Mouse (Mus musculus) bone marrow, adult 2 months (tissue): ENCODE data around the gene Nfil3. TPM values are rescaled to one million over a fixed set of nuclear protein-coding genes. Genes with fewer than 3 reads are reported as not detected.
A peak's percentile ranks its signal among the peaks of the same experiment; 100 is the strongest.

ENCODE experiments used
- H3K27ac ChIP-seq: fragments of 200-500 bp; 2 replicates; pipeline ENCODE4 v1.5.1; 2012; ENCODE audit warnings: low read depth, mild to moderate bottlenecking, control low read depth, inconsistent platforms, low read length; ENCODE audit not compliant: control insufficient read depth, poor library complexity, insufficient read depth
- H3K4me1 ChIP-seq: fragments of 200-500 bp; 2 replicates; pipeline ENCODE4 v1.6.1; 2011; ENCODE audit warnings: low read length; ENCODE audit not compliant: control insufficient read depth, insufficient read depth
- H3K4me3 ChIP-seq: fragments of 200-500 bp; replicated peaks from 2 replicates; pipeline ENCODE3; 2011; ENCODE audit warnings: mild to moderate bottlenecking, low read depth, low read length, control low read depth; ENCODE audit not compliant: control insufficient read depth
- CTCF ChIP-seq: fragments of 200-500 bp; IDR thresholded peaks from 2 replicates; pipeline ENCODE4 v1.5.1; 2011; ENCODE audit warnings: low read length, control low read depth; ENCODE audit not compliant: control insufficient read depth, insufficient read depth
- POLR2A ChIP-seq: fragments of 200-500 bp; IDR thresholded peaks from 2 replicates; pipeline ENCODE4 v1.6.1; 2011; ENCODE audit warnings: low read depth, mild to moderate bottlenecking, control low read depth, low read length, borderline replicate concordance; ENCODE audit not compliant: control insufficient read depth
- WGBS: fragments of 180-500 bp; shearing (Covaris S2); methylation state at CpG from one replicate; pipeline ENCODE4 v1.1.7; 2018; 5-methylcytosine and 5-hydroxymethylcytosine counted together
- polyA plus RNA-seq: library from polyadenylated mRNA; stranded (reverse); fragments of >200 nt; gene quantifications from 2 replicates; pipeline ENCODE4 v1.2.4, GENCODE M21; 2011; ENCODE audit warnings: low replicate concordance; ENCODE audit not compliant: missing spikeins, insufficient read depth, insufficient read length

Gene Nfil3
- polyA plus RNA-seq, 1 experiment = 6.2 TPM

DNA sequence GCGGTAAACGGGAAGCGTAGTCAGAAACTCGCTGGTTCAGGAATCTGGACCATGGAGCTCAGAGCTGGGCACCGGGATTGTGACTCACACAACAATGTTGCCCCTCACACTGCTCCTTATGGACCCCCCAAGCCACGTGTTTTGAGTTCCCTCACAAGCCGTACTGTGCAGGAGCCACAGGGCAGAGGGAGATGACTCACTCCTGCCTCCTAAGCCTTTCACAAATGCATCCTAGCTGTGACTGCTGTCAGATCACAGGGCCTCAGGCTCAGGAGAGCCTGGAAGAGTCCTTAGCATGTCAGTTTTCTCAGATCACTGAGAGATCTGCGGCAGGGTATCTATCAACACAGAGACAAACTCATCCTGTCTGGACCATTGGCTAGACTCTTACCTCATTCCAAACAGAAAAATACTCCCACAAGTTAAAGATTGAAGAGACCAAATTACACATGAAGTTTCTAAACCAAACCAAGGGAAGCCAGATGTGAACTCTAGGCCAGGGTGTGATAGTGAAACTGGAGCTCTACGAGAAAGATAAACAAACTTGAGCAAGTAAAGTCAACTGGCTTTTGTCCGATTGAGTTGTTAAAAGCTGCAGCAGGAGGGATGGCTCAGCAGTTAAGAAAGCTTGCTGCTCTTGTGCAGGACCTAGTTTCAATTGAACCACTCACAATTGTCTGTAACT is 13.5 kb upstream of the Nfil3 start:
- TF ChIP-seq CTCF (no peak), POLR2A (no peak)
- 80% methylated on average over 10 of the region's 10 CpGs for WGBS
- Histone ChIP-seq H3K4me1 (peaks cover 2% of the 10 kb centered on the region; the same call in 1 of the 2 replicates), H3K4me3 (no peak overlapping the region), H3K27ac (no peak overlapping the region)

DNA sequence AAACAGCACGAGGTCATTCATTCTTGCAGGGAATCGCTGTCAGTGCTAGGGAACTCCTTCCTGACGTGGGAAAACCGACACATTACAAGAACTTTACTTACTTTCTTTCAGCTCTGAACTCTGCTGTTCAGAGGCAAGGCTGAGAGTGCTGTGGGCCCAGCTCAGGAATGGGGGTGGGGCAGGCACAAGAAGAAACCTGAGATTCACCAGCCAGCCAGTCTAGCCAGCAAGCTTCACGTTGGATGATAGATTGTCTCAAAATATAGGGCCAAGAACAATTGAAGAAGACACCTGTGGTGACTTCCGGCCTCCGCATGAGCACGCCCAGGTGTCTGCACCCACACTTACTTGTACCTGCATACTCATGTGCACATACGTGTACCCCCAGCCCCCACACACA is 9.3 kb upstream of the Nfil3 start:
- TF ChIP-seq CTCF (no peak), POLR2A (no peak)
- H3K27ac ChIP-seq = no peak overlapping the region
- H3K4me1 ChIP-seq = peaks cover 6% of the 10 kb centered on the region; the same call in 1 of the 2 replicates
- WGBS = 82% methylated on average over 9 of the region's 9 CpGs
- H3K4me3 ChIP-seq = no peak overlapping the region

GRCm38 (mm10) chr13:52989005-52989404 is 8.1 kb upstream of the Nfil3 start:
- peak overlapping the region; percentile 43 for H3K27ac ChIP-seq
- TF ChIP-seq POLR2A (no peak), CTCF (no peak)
- peak overlapping the region; percentile 40 for H3K4me3 ChIP-seq
- whole genome bisulfite sequencing = 4% methylated on average over 16 of the region's 16 CpGs
- H3K4me1 ChIP-seq = peaks cover 6% of the 10 kb centered on the region; the same call in 1 of the 2 replicates

DNA sequence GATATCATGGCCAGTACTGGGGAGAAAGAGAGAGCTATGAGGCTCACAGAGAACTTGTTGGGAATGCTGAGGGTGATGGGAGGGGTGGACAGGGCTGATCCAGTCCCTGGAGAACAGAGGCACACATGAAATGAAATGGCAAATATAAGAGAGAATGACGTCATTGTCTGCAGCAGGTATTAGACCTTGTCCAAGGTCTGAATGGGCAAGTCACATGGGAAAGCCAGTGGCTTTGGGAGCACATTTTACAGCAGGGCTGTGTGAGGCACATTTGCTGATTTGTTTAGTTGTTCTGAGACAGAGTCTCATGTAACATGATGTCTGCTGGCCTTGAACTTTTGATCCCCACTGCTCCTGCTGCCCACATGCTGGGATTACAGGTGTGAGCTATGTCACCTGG is 7.0 kb upstream of the Nfil3 start:
- WGBS = 62% methylated on average over 1 of the region's 1 CpGs
- TF ChIP-seq CTCF (no peak), POLR2A (no peak)
- Histone ChIP-seq H3K4me1 (peaks cover 6% of the 10 kb centered on the region; the same call in 1 of the 2 replicates), H3K27ac (no peak overlapping the region; the same call in 1 of the 2 replicates), H3K4me3 (no peak overlapping the region)

- 22% methylated on average over 10 of the region's 10 CpGs for WGBS
- Histone ChIP-seq H3K27ac (peak overlapping the region; percentile 93), H3K4me1 (peaks cover 6% of the 10 kb centered on the region; the same call in 1 of the 2 replicates), H3K4me3 (peak overlapping the region; percentile 59)
- TF ChIP-seq POLR2A (no peak), CTCF (no peak)
These were observed 5.4 kb upstream of the Nfil3 start for GRCm38 (mm10) chr13:52986215-52986780.

DNA sequence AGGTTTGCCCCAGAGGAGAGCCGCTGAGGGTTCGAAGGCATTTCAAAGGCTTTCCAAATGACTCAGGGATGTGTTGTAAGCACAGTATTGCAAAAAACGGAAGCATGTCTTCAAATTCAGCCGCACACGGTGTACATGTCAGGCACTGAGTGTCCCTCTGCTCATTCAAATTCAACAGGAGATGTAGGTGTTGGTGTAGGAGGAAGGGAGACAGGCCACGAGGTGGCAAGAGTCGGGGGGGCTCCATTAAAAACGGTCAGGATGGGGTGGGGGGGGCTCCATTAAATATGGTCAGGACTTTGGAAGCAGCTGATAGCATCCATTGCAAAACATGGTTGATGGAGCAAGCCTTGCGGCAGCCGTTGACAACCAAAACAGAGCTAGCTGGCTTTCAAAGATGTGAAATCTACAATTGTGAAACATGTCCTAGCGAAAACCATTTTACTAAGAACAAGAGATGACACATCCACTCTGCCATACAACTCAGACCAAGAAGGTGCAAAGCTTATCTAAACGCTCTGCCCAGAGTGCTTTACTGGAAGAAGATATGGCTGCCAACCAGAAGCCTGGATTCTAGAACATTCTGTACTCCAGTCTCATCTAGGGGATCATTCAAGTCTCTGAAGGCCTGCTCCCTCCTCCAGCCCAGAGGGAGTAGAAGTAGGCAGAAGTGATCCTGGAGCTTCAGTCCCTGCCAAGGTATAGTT is 4.8 kb upstream of the Nfil3 start:
- peaks cover 6% of the 10 kb centered on the region; the same call in 1 of the 2 replicates for H3K4me1 ChIP-seq
- peak overlapping the region; percentile 93 for H3K27ac ChIP-seq
- 31% methylated on average over 12 of the region's 12 CpGs for WGBS
- peak overlapping the region; percentile 52 for H3K4me3 ChIP-seq
- TF ChIP-seq POLR2A (no peak), CTCF (no peak)

GRCm38 (mm10) chr13:52982703-52983102 is 1.8 kb upstream of the Nfil3 start:
- TF ChIP-seq CTCF = peak; percentile 66
- TF ChIP-seq POLR2A = no peak
- Histone ChIP-seq H3K4me3 (peak overlapping the region; percentile 49), H3K27ac (no peak overlapping the region; the same call in 1 of the 2 replicates), H3K4me1 (peaks cover 1% of the 10 kb centered on the region; the same call in 1 of the 2 replicates)
- under 1% methylated on average over 12 of the region's 12 CpGs for WGBS

DNA sequence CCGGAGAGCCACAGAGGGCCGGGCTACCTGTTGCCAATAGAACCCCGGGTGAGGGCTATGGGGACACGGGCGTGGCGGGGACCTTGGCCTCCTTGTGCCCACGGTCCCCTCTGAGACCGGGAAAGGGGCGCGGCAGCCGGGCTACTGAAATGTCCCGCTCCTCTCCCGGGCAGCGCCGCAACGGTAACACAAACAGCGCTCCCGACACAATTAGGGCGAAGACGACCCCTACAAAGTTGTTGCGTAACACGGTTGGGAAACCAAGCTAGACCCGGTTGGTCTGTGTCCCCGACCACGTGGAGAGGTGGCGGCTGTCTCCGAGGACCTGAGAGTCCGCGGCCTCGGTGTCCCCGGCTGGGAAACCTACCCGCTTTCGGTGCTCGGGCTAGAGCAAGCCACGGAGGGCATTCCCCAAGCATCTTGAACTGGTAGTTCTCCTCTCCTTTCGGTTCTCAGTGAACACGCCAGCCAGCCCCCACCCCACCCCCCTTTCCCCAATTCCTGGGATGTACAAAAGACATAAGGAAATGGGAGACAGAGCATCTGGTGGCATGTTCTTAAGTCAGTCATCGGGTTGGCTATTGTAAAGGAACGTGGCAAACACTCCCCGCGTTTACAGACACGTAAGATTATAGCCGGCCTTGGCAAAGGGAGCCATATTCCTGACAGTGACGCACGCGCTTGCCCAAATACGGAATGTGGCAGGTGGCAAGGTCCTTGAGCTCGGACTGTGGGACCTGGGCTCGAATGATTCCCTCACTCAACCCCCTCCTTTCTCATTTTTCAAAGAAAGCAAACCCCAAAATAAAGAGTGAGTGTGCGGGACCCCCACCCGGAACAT is 788 bp upstream of the Nfil3 start:
- Histone ChIP-seq H3K4me1 (peaks cover 1% of the 10 kb centered on the region; the same call in 1 of the 2 replicates), H3K27ac (peak overlapping the region; percentile 97), H3K4me3 (peak overlapping the region; percentile 68)
- WGBS = 1% methylated on average over 51 of the region's 51 CpGs
- TF ChIP-seq POLR2A (no peak), CTCF (no peak)
